Mouse (Mus musculus) thymus, postnatal 25 days (tissue): ENCODE data around the gene Daxx.
"Not testable (repeated sequence)": the region's sequence is repeated elsewhere in the genome, so short reads cannot be mapped to it uniquely, and the experiment has no call there.

Experiments
- DNase-seq: peaks from one replicate; pipeline ENCODE4 v3.0.0; 2022

Gene Daxx

DNA sequence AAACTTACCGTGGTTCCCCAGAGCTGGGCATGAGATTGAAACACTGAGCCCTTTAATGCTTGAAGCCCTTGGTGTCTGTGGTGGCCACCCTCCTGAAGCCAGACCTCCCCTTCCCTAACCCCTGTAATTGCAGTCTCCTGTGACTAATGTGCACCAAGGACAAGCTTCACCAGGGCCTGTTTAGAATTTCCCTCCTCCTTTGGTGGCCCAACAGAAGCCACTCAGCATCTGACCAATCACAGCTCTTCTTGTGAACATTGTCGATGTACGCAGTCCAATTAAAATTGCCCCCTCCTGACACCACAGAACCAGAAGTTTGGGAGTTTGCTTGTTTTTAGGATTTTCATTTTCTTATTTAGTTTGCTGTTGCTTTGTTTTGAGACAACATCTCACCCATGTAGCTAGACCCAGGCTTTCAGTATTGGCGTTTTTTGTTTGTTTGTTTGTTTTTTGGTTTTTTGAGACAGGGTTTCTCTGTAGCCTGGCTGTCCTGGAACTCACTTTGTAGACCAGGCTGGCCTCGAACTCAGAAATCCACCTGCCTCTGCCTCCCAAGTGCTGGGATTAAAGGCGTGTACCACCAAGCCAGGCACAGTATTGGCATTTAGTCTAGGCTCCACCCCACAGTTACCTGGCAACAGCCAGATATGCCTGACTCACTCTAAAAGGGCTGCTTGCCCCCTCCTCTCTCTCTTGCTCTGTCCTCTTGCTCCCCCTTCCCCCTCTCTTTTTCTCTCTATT lies 5.1 kb upstream of the Daxx start:
- DNase-seq: not testable (repeated sequence)

- not testable (repeated sequence) for DNase-seq
These were observed 4.4 kb upstream of the Daxx start, which contains the start of gene Platr17 for GRCm38 (mm10) chr17:33904835-33905234. TSS of gene Platr17 (plus strand) at chr17:33905135.

DNA sequence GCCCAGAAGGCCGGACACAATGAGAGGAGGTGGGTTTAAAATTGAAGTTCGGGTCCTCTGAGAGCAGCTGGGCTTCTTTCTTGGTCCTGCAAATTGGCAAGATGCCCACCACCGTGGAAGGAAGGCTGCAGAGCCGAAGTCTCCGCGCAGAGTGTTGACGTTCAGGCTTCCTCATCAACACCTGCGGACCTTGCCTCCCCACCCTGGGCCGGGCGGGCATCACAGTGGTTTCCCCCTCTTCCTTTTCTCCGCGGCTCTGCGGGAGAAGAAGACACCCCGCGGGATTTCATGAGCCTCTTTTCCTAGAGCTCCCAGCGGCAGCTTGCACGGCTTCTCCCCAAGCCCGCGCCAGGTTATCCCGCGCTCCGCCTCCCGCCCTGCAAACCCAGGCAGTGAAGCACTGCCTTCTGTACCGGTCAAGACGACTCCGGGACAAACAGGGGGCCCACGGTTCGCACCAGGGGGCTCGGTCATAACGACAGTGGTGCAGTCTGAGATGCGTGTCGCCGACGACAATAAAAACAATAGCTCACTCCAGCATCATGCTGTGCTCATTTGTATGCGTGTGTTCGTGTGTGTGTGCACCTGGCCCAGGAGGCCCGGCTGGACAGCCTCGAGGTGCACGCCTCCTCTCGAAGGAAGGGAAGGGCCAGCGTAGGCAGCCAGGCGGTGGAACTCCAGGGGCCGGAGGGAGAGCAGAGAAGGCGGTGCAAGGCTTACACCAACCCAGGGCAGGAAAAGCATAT lies 710 bp upstream of the Daxx start:
- peak; percentile 54 for DNase-seq

- peak; percentile 60 for DNase-seq
These were observed 646 bp downstream of the Daxx start for GRCm38 (mm10) chr17:33909869-33910250.

GRCm38 (mm10) chr17:33910346-33911051 lies 1.3 kb downstream of the Daxx start:
- no peak for DNase-seq

DNA sequence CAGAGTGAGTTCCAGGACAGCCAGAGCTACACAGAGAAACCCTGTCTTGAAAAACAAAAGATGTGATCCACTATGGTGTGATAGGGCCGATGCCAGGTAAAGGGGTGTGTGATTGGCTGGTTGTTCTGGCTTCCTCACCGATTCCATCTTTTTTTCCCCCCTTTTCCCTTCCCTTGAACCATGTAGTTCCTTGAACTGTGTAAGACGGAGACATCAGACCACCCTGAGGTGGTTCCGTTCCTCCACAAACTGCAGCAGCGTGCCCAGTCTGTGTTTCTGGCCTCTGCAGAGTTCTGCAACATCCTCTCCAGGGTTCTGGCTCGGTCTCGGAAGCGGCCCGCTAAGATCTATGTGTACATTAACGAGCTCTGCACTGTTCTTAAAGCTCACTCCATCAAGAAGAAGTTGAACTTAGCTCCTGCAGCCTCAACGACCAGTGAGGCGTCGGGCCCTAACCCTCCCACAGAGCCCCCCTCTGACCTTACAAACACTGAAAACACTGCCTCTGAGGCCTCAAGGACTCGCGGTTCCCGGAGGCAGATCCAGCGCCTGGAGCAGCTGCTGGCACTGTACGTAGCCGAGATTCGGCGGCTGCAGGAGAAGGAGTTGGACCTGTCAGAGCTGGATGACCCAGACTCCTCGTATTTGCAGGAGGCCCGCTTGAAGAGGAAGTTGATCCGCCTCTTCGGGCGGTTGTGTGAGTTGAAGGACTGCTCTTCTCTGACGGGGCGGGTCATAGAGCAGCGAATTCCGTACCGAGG lies 2.0 kb downstream of the Daxx start:
- DNase-seq: no peak

GRCm38 (mm10) chr17:33911813-33912414 lies 2.7 kb downstream of the Daxx start:
- DNase-seq: no peak

DNA sequence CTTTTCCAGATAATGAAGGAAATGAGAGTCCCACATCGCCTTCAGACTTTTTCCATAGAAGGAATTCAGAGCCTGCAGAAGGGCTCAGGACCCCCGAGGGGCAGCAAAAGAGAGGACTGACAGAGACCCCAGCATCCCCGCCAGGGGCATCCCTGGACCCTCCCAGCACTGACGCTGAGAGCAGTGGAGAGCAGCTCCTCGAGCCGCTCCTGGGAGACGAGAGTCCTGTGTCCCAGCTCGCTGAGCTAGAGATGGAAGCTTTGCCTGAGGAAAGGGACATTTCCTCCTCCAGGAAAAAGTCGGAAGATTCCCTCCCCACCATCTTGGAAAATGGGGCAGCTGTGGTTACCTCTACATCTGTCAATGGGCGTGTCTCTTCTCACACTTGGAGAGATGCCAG lies 4.0 kb downstream of the Daxx start:
- no peak for DNase-seq

DNA sequence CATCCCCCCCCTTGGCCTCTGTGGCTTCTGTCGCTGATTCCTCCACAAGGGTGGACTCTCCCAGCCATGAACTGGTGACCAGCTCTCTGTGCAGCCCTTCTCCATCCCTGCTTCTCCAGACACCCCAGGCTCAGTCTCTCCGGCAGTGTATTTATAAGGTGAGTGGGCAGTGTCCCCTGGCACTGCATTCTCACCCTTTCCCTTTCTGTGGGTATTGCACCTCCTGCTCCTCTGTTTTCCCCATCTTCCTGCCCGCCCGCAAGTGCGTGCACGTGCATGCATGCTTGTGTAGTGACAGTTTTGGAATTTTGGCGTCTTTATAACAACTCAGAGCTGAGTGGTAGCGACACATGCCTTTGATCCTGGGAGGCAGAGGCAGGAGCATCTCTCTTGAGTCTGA lies 4.7 kb downstream of the Daxx start:
- no peak for DNase-seq

DNA sequence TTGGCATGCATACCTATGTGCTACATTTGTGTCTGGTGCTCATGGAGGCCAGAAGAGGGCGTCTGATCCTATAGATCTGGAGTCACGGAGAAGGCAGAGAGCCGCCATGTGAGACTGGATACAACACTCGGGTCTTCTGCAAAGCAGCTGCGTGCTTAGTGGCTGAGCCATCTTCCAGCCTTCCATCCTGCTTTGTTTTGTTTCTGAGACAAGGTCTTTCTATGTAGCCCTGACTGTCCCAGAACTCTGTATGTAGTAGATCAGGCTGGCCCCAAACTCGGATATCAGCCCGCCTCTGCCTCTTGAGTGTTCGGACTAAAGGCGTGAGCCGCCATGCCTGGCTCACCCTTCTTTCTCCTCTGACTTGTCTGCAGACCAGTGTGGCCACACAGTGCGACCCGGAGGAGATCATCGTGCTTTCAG lies 5.8 kb downstream of the Daxx start:
- no peak for DNase-seq

- DNase-seq: peak; percentile 94
These were observed 6.5 kb downstream of the Daxx start, which contains the start of the genes Tapbp and Zbtb22 for GRCm38 (mm10) chr17:33915671-33916250. TSS of gene Tapbp (plus strand) at chr17:33915899. TSS of gene Zbtb22 (plus strand) at chr17:33915904.

- DNase-seq: peak; percentile 80
These were observed 7.1 kb downstream of the Daxx start for GRCm38 (mm10) chr17:33916294-33916693.

DNA sequence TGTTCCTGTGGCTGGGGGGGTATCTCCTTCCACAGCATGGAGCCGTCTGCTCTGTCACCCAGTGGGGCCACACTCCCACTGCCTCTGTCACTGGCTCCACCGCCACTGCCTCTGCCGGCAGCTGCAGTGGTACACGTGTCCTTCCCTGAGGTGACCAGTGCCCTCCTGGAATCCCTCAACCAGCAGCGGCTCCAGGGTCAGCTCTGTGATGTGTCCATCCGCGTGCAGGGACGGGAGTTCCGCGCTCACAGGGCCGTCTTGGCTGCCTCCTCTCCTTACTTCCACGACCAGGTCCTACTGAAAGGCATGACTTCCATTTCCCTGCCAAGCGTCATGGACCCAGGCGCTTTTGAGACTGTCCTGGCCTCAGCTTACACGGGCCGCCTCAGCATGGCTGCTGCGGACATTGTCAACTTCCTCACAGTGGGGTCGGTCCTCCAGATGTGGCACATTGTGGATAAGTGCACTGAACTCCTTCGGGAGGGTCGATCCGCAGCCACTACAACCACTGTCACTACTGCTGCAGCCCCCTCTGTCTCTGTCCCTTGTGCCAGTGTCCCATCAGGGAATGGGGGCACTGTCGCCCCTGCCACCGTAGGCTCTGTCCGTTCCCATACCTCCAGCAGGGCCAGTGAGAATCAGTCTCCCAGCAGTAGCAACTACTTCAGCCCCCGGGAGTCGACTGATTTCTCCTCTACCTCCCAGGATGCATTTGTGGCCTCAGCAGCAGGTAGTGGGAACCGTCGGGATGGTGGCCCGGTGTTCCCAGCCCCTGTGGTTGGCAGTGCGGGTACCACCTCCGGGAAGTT lies 7.8 kb downstream of the Daxx start:
- no peak for DNase-seq

- no peak for DNase-seq
These were observed 8.6 kb downstream of the Daxx start for GRCm38 (mm10) chr17:33917656-33918292.

DNA sequence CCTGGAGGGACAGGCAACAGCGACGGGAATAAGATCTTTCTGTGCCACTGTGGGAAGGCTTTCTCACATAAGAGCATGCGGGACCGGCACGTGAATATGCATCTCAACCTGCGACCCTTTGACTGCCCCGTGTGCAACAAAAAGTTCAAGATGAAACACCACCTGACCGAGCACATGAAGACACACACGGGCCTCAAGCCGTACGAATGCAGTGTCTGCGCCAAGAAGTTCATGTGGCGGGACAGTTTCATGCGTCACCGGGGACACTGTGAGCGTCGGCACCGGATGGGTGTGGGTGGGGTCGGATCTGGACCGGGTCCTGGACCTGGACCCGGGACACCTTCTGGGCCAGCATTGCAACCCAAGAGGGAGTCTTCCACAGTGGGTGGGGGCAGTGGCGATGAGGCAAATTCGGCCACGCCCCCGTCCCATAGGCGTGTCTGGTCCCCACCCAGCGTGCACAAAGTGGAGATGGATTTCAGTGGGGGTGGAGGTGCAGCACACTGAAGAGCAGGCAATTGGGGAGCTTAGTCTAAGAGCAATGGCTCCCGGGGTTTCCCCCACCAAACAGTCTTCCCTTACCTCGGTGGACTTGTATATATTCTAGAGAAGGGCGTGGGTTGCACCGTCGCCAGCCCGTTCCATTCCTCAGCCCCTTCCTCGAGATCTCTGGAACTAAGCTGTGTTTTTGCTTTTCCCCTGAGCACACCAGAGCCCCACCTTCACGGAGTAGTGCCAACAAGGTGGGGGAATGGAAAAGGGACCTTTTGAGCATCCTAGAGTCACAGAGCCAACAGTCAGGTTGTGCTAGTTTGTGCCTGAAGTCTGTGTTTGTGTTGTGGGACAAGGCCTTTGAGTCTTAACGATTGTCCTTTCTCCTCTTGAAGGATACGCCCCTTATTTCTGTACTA lies 9.3 kb downstream of the Daxx start:
- DNase-seq: no peak

DNA sequence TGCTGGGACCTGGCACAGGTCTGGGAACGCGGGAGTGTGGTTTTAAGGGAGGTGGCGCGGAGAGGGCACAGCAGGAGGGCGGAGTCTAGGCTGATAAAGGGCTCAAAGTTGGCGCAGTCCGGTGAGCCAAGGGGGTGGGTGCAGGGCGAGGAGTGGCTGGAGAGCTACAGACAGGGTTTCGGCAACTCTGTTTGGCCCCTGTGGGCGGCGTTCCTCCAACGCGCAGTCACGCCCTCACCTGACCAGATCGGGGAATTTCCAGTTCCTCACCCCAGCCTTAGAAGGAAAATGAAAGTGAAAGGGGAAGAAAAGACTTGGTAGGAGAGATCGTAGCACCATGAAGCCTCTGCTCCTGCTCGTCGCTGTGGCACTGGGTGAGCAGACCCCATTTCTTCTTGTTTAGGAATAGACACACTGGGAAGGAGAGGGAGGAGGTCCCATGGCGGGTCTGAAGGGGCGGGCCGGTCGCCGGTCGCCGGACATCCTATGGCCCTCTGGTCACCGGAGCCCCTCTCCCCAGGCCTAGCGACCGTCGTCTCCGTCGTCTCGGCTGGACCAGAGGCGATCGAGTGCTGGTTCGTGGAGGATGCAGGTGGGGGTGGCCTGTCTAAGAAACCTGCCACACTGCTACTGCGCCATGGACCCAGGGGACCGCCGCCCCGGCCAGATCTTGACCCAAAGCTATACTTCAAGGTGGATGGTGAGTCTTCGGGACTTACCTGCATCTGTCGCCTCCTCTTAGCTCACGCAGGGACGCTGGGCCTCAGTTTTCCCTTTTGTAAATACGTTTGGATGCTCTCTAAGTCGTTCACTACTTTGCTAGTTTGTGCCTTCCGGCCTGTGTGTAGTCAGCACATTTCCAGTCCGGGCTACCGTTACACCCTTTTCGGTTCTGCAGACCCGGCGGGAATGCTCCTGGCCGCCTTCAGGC lies 10.4 kb downstream of the Daxx start:
- peak; percentile 80 for DNase-seq

- DNase-seq: peak; percentile 88
These were observed 11.3 kb downstream of the Daxx start for GRCm38 (mm10) chr17:33920282-33921097.
